Mouse (Mus musculus): ENCODE results near the gene Alpl. TPM values are rescaled to one million over a fixed set of nuclear protein-coding genes. Genes with fewer than 3 reads are reported as not detected.

The Alpl gene
- polyA plus RNA-seq, 1 experiment from 2014 or later = 2.2 TPM

DNA sequence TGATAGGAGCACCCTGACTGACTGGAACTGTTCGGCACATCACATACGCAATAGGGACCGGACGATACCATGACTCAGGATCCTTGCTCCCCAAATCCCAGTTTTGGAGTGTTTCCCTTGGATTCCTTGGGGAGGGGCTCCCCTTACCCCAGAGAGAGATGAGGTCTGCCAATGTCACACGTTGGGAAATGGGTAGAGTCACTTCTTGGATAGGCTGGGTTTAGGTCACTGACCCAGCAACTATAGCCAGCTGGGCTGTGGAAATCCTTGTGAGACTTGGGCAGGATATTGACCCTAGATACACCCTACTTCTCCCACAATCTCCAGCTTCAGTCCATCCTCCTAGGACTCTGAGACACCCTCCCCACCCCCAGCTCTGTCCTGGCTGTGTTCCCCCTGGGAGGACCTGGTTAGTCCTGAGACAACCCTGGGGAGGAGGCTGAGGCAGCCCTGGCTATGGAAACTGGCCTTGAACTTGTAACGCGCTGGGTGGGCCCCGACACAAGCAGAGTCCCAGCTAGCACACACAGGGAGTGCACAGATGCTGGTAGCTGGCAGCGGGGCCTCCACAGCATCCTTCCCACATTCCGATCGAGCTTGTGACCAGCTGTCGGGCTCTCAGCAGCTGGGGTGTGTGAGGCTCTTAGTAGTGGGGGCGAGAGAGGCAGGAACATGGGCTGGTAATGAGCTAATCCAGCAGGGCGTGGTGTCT, 25.1 kb downstream of the Alpl start:
- Histone ChIP-seq H3K4me1 (replicated peaks) (peaks cover 23% of the 10 kb centered on the region), H3K9me3 (replicated peaks) (no peaks in the 10 kb centered on the region), H3K4me3 (no peak overlapping the region), H3K4me2 (no peak overlapping the region), H3K27me3 (replicated peaks) (peaks cover 32% of the 10 kb centered on the region), H3K36me3 (no peaks in the 10 kb centered on the region), H3K27ac (ENCODE audit: poor library complexity, severe bottlenecking) (no peak overlapping the region), H3K9ac (no peak overlapping the region)
- no peak for ATAC-seq (ENCODE audit: insufficient number of reproducible peaks, low FRiP score)
- WGBS = 58% methylated on average over 14 of the region's 14 CpGs

DNA sequence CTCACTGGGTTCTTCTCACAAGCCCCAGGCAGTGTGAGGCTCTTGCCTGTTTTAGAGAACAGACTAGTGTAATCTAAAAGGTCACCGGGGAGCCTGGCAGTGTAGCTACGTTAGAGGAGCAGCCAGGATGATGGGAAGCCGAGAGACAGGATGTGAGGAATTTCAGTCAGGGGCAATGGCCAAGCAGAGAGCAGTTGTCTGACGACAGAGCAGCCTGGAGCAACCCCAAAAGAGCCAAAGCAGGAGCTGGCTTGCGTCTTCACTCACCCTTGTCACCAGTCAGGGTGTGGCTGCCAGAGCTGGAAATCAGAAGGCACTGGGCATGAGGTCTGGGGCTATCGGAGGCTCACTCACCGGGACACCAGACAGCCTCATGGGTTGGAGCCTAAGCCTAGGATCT, 26.5 kb downstream of the Alpl start:
- no peak overlapping the region for H3K9ac ChIP-seq
- no peak overlapping the region for H3K27ac ChIP-seq (ENCODE audit: poor library complexity, severe bottlenecking)
- peaks cover 32% of the 10 kb centered on the region for H3K27me3 ChIP-seq (replicated peaks)
- no peaks in the 10 kb centered on the region for H3K9me3 ChIP-seq (replicated peaks)
- H3K4me2 ChIP-seq = no peak overlapping the region
- H3K36me3 ChIP-seq = no peaks in the 10 kb centered on the region
- peaks cover 33% of the 10 kb centered on the region for H3K4me1 ChIP-seq (replicated peaks)
- no peak for ATAC-seq (ENCODE audit: insufficient number of reproducible peaks, low FRiP score)
- 14% methylated on average over 7 of the region's 7 CpGs for WGBS
- no peak overlapping the region for H3K4me3 ChIP-seq

DNA sequence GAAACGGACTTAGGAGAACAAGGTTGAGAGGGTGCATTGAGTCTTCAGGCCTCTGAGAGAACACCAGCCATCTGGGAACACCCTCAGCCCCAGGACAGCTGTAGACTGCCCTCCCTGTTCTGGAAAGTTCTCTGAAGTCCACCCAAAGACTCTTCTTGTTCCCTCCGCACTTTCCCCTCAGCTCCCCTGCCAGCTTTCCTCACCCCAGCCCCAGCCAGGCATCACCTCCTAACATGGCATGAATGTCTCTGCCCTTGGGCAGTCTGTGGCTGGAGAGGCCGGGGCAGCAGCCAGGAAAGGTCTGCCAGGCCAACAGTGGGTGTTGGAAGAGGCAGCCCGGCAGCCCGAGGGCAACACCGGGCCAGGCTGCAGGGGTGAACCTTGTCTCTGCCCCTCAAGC, 27.4 kb downstream of the Alpl start:
- H3K4me3 ChIP-seq = no peak overlapping the region
- H3K27me3 ChIP-seq (replicated peaks) = peaks cover 28% of the 10 kb centered on the region
- ATAC-seq (ENCODE audit: insufficient number of reproducible peaks, low FRiP score) = no peak
- no peak overlapping the region for H3K9ac ChIP-seq
- H3K4me2 ChIP-seq = no peak overlapping the region
- WGBS = 72% methylated on average over 6 of the region's 6 CpGs
- H3K9me3 ChIP-seq (replicated peaks) = no peaks in the 10 kb centered on the region
- H3K36me3 ChIP-seq = no peaks in the 10 kb centered on the region
- H3K4me1 ChIP-seq (replicated peaks) = peaks cover 37% of the 10 kb centered on the region
- no peak overlapping the region for H3K27ac ChIP-seq (ENCODE audit: poor library complexity, severe bottlenecking)

DNA sequence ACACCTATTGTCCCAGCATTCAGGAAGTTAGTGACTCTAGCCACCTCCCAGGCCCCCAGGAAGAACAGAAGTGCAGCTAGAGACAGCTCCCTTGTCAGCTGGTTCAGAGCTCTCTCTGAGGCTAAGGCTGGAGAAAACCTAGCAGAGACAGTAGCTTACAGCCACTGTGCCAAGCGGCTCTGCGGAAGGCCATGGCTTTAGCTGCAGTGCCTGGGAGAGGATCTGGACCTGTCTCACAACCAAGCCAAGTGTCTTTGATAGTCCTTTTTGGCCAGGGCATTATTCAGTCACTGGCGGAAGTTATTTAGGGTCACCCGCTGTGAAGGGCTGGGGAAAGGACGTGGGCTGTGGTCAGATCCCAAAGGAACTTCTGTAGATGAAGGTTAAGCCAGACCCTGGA, 27.8 kb downstream of the Alpl start:
- Histone ChIP-seq H3K4me3 (no peak overlapping the region), H3K36me3 (no peaks in the 10 kb centered on the region), H3K4me2 (no peak overlapping the region), H3K4me1 (replicated peaks) (peaks cover 38% of the 10 kb centered on the region), H3K27me3 (replicated peaks) (peaks cover 25% of the 10 kb centered on the region), H3K9ac (no peak overlapping the region), H3K27ac (ENCODE audit: poor library complexity, severe bottlenecking) (no peak overlapping the region), H3K9me3 (replicated peaks) (no peaks in the 10 kb centered on the region)
- no peak for ATAC-seq (ENCODE audit: insufficient number of reproducible peaks, low FRiP score)
- WGBS = 82% methylated on average over 5 of the region's 5 CpGs

DNA sequence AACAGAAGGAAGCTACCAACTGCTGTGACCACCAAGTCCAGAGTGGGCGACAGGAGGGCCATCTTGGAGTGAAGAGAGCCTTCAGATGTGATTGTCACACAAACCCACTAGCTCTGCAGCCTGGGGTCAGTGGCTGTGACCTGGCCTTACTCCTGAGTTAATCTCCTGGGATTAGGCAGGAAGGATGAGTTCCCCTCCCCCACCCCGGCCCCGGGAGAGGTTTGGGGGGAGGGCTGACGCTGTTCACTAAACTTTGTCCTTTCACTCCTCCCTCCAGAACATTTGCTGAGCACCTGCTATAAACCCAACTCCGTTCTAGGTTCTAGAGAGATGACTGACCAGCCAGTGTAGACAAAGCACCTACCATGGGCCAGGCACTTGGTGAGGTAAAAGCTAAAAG, 29.8 kb downstream of the Alpl start:
- Histone ChIP-seq H3K4me1 (replicated peaks) (peaks cover 36% of the 10 kb centered on the region), H3K27ac (ENCODE audit: poor library complexity, severe bottlenecking) (no peak overlapping the region), H3K36me3 (no peaks in the 10 kb centered on the region), H3K9ac (no peak overlapping the region), H3K4me2 (no peak overlapping the region), H3K9me3 (replicated peaks) (no peaks in the 10 kb centered on the region), H3K27me3 (replicated peaks) (peaks cover 11% of the 10 kb centered on the region; the same call in 1 of the 2 replicates), H3K4me3 (no peak overlapping the region)
- WGBS = 36% methylated on average over 5 of the region's 5 CpGs
- ATAC-seq (ENCODE audit: insufficient number of reproducible peaks, low FRiP score) = no peak

DNA sequence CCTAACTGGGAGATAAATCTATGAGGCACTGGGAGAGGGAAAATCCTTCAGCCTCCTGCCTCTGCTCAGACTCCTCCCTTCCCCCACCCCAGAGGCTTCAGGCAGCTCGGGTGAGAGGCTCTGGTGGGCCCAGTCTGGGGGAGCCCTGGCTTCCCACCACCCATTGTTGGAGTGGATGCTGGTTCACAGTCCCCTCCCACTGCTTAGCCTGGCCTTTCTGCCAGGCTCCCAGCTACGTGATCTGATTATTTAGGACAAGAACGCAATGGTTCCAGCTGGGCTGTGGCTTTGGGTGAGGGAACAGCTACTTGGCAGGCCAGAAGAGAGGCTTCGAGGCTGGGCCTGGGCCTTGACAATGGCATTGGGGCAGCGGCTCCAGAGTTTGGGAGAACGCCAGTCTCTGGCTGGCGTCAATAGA, 30.6 kb downstream of the Alpl start:
- Histone ChIP-seq H3K27me3 (replicated peaks) (0 out of 2 replicates have a peak, but pooled peaks cover 3% of the 10 kb centered on the region), H3K36me3 (no peaks in the 10 kb centered on the region), H3K4me3 (no peak overlapping the region), H3K27ac (ENCODE audit: poor library complexity, severe bottlenecking) (no peak overlapping the region), H3K9ac (no peak overlapping the region), H3K9me3 (replicated peaks) (no peaks in the 10 kb centered on the region), H3K4me2 (no peak overlapping the region), H3K4me1 (replicated peaks) (peaks cover 33% of the 10 kb centered on the region)
- no peak for ATAC-seq (ENCODE audit: insufficient number of reproducible peaks, low FRiP score)
- WGBS = 47% methylated on average over 7 of the region's 7 CpGs

DNA sequence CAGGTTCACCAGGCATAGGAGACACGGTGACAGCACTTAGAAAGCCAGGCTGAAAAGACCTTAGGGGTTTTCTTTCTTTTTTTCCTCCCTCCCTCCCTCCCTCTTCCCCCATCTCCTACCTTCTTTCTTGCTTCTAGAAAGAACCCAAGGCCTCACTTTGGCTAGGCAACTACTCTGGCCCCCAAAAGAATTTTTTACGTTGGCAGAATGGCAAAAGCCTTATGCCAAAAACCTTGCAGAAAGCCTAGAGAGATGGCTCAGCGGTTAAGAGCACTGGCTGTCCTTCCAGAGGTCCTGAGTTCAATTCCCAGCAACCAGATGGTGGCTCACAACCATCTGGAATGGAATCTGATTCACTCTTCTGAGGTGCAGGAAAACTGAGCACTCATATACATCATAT, 31.6 kb downstream of the Alpl start:
- ATAC-seq (ENCODE audit: insufficient number of reproducible peaks, low FRiP score) = no peak
- 76% methylated on average over 3 of the region's 3 CpGs for WGBS

DNA sequence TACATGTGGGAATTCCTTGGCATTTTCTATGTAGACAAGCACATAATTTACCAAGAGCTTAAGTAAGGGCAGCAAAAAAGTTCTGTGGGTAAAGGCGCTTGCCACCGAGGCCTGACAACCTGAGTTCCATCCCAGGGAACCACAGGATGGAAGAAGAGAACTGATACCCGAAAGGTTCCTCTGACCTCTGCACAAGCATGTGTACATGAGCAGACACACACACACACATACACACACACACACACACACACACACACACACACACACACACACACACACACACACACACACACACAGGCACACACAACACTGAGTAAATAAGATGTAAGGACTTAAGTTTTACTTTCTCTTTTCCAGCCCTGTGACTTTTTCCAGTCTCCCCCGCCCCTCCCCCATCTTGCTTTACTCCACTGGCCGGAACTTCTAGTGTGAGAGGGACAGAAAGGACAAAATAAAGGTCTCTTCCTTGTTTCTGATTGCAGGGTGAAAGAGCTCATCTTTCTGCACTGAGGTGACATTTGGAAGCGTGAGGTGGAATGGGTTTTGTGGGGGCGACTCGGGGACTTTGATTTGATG, 32.2 kb downstream of the Alpl start:
- H3K36me3 ChIP-seq = no peaks in the 10 kb centered on the region
- 63% methylated on average over 8 of the region's 8 CpGs for WGBS
- H3K4me1 ChIP-seq (replicated peaks) = peaks cover 23% of the 10 kb centered on the region
- H3K4me3 ChIP-seq = no peak overlapping the region
- no peak for ATAC-seq (ENCODE audit: insufficient number of reproducible peaks, low FRiP score)
- H3K27me3 ChIP-seq (replicated peaks) = no peaks in the 10 kb centered on the region
- no peaks in the 10 kb centered on the region for H3K9me3 ChIP-seq (replicated peaks)
- H3K27ac ChIP-seq (ENCODE audit: poor library complexity, severe bottlenecking) = no peak overlapping the region
- no peak overlapping the region for H3K4me2 ChIP-seq
- H3K9ac ChIP-seq = no peak overlapping the region

More for the DNA sequence above, 31.6 kb downstream of the Alpl start:
- Histone ChIP-seq H3K4me1 (replicated peaks) (peaks cover 28% of the 10 kb centered on the region), H3K9me3 (replicated peaks) (no peaks in the 10 kb centered on the region), H3K27ac (ENCODE audit: poor library complexity, severe bottlenecking) (no peak overlapping the region), H3K4me3 (no peak overlapping the region), H3K36me3 (no peaks in the 10 kb centered on the region), H3K27me3 (replicated peaks) (no peaks in the 10 kb centered on the region), H3K9ac (no peak overlapping the region), H3K4me2 (no peak overlapping the region)

DNA sequence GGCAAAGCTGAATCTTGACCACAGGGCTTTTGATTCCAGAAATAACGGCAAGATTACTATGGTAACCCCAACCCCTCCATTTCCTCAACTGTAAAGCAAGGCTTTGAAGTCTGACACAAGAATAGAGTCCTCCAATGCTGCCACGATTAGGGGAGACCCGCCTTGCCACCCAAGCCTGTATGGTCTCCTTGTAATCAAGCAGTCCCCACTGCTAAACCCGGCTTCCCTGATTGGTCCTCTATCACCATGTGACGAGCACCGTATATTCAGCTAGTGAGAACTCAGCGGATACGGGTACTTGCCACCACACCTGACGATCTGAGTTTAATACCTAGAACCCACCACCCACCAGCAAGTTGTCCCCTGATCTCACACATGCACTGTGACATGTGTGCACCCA, 33.3 kb downstream of the Alpl start:
- Histone ChIP-seq H3K4me1 (replicated peaks) (peaks cover 23% of the 10 kb centered on the region), H3K27me3 (replicated peaks) (no peaks in the 10 kb centered on the region), H3K36me3 (no peaks in the 10 kb centered on the region), H3K9ac (no peak overlapping the region), H3K9me3 (replicated peaks) (no peaks in the 10 kb centered on the region), H3K4me2 (no peak overlapping the region), H3K4me3 (no peak overlapping the region), H3K27ac (ENCODE audit: poor library complexity, severe bottlenecking) (no peak overlapping the region)
- WGBS = 83% methylated on average over 9 of the region's 9 CpGs
- no peak for ATAC-seq (ENCODE audit: insufficient number of reproducible peaks, low FRiP score)

DNA sequence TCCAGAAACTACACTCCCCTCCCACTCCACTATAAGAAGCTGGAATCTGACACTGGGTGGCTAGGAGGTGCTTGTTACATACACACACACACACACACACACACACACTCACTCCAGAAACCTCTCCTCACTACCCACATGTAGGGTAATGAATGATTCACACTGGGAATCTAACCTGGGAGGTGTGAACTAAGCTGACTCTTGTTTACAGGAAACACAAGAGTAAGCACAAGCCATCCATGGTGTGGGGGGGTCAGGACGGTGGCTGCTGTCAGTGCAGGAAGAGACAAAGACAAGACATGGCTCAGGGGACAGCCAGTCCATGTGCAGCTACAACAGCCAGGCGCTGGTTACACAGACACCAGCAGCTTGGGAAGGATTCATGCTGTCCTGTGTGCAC, 41.7 kb downstream of the Alpl start:
- no peaks in the 10 kb centered on the region for H3K36me3 ChIP-seq
- no peak overlapping the region for H3K27ac ChIP-seq (ENCODE audit: poor library complexity, severe bottlenecking)
- peaks cover 10% of the 10 kb centered on the region; the same call in 1 of the 2 replicates for H3K27me3 ChIP-seq (replicated peaks)
- no peak for ATAC-seq (ENCODE audit: insufficient number of reproducible peaks, low FRiP score)
- no peak overlapping the region for H3K4me3 ChIP-seq
- no peak overlapping the region for H3K9ac ChIP-seq
- WGBS = 78% methylated on average over 2 of the region's 2 CpGs
- no peak overlapping the region for H3K4me2 ChIP-seq
- H3K9me3 ChIP-seq (replicated peaks) = no peaks in the 10 kb centered on the region
- H3K4me1 ChIP-seq (replicated peaks) = peaks cover 30% of the 10 kb centered on the region

DNA sequence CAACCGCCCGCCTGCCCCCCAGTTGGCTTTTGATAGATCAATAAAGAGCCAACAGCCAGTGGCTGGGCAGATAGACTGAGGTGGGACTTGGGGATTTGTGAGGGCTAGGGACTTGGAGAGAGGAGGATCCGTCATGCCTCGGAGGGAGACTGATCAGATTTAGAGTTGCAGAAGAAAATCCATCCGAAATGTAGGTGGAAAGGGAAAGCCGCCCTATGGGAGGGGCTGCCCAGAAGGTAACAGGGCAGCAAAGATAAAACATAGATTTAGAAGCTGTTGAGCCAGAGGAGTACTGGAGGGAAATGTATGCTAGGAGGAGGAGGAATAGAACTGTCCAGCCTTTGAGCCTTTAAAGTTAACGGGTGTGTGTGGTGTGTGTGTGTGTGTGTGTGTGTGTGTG, 43.0 kb downstream of the Alpl start:
- H3K27me3 ChIP-seq (replicated peaks) = peaks cover 10% of the 10 kb centered on the region; the same call in 1 of the 2 replicates
- no peak overlapping the region for H3K27ac ChIP-seq (ENCODE audit: poor library complexity, severe bottlenecking)
- no peak overlapping the region for H3K9ac ChIP-seq
- no peak overlapping the region for H3K4me3 ChIP-seq
- H3K4me1 ChIP-seq (replicated peaks) = peaks cover 30% of the 10 kb centered on the region
- H3K36me3 ChIP-seq = no peaks in the 10 kb centered on the region
- H3K4me2 ChIP-seq = no peak overlapping the region
- WGBS = 74% methylated on average over 7 of the region's 7 CpGs
- H3K9me3 ChIP-seq (replicated peaks) = no peaks in the 10 kb centered on the region
- no peak for ATAC-seq (ENCODE audit: insufficient number of reproducible peaks, low FRiP score)

Data from heart, embryonic 12.5 days (tissue).